Mouse (Mus musculus) embryonic facial prominence, embryonic 13.5 days (tissue): ENCODE data around the gene Cenpf. TPM values are rescaled to one million over a fixed set of nuclear protein-coding genes. Genes with fewer than 3 reads are reported as not detected.

Experiments used
- ATAC-seq: fragments of 200-750 bp; cut with Nextera tagmentation; 2 replicates; pipeline ENCODE4 v1.8.0; 2017; ENCODE audit warnings: low read depth; ENCODE audit not compliant: insufficient number of reproducible peaks, insufficient read depth, low FRiP score, low TSS enrichment
- H3K27ac ChIP-seq: fragments of 300-500 bp; sonication (generic); 2 replicates; pipeline ENCODE4 v1.5.1; 2015; ENCODE audit warnings: moderate library complexity, mild to moderate bottlenecking, inconsistent platforms
- H3K27me3 ChIP-seq: fragments of 300-500 bp; sonication (generic); 2 replicates; pipeline ENCODE4 v1.6.1; 2015; ENCODE audit warnings: mild to moderate bottlenecking, inconsistent platforms
- H3K36me3 ChIP-seq: fragments of 300-500 bp; sonication (generic); 2 replicates; pipeline ENCODE4 v1.6.1; 2015; ENCODE audit warnings: mild to moderate bottlenecking, inconsistent platforms
- H3K4me1 ChIP-seq: fragments of 300-500 bp; sonication (generic); 2 replicates; pipeline ENCODE4 v1.6.1; 2015; ENCODE audit warnings: inconsistent platforms
- H3K4me2 ChIP-seq: fragments of 300-500 bp; sonication (generic); 2 replicates; pipeline ENCODE4 v1.6.1; 2015; ENCODE audit warnings: moderate library complexity, mild to moderate bottlenecking, inconsistent platforms
- H3K4me3 ChIP-seq: fragments of 300-500 bp; sonication (generic); 2 replicates; pipeline ENCODE4 v1.5.1; 2015; ENCODE audit warnings: mild to moderate bottlenecking, inconsistent platforms
- H3K9ac ChIP-seq: fragments of 300-500 bp; sonication (generic); 2 replicates; pipeline ENCODE4 v1.6.1; 2015; ENCODE audit warnings: mild to moderate bottlenecking, inconsistent platforms
- H3K9me3 ChIP-seq: fragments of 300-500 bp; sonication (generic); 2 replicates; pipeline ENCODE4 v1.6.1; 2016; ENCODE audit warnings: inconsistent platforms
- WGBS: fragments of 180-500 bp; shearing (Covaris S2); methylation state at CpG from one replicate; pipeline ENCODE4 v1.1.7; 2015; ENCODE audit warnings: mixed read lengths; 5-methylcytosine and 5-hydroxymethylcytosine counted together
- polyA plus RNA-seq: library from polyadenylated mRNA; unstranded; fragments of >200 nt; fragmentation: Nextera tagmentation; extraction: Ambion mirVana; gene quantifications from 2 replicates; pipeline ENCODE4 v1.2.1, GENCODE M21; 2015

Cenpf gene
- polyA plus RNA-seq, 1 experiment from 2014 or later, result 103 TPM

DNA sequence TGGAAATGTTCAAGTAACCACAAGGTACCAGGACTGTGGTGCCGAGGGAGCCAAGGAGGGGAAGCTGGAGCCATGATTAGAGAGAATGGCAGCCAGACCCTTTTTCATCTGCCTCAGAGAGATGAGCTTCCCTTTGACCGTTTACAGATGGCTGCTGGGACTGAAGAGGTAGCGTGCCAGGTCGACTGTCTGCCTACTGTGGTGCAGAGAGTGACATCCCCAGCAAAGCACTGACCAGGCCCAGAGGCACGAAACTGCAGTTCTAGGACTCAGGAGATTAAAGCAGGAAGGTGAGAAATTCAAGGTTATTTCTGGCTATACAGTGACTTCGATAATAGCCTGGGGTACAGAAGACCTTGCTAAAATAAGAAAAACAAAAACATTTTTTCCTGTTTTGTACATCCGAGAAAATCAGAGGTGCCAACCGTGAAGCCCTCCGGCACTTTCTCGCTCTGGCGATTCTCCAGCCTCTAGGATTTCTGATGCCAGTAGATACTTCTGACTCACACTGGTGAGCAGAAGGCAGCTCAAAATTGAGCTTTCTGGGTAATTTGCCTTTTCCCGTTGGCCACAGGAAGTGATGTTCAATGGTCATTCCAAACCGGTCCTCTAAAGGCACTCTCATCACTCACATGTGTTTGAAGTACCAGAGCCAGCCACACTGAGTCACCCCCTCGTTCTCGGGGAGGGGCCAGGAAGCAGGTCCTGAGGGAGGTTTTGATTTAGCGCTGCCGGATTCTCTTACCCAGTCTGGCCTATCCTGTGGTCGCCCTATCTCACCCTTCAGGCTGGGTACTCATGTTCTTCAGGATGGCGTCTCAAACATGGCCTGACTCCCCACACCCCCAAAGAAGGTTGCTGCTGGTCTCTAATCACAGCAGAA, 28.3 kb upstream of the Cenpf start:
- Histone ChIP-seq H3K36me3 (no peaks in the 10 kb centered on the region), H3K27me3 (no peaks in the 10 kb centered on the region), H3K4me2 (no peak overlapping the region; the same call in 1 of the 2 replicates), H3K4me3 (no peak overlapping the region), H3K9ac (0 out of 2 replicates have a peak overlapping the region, but pooled peaks have one; percentile 36), H3K4me1 (peaks cover 14% of the 10 kb centered on the region), H3K27ac (peak overlapping the region; percentile 64; the same call in 1 of the 2 replicates), H3K9me3 (no peaks in the 10 kb centered on the region)
- 34% methylated on average over 19 of the region's 19 CpGs for WGBS
- ATAC-seq, result no peak

DNA sequence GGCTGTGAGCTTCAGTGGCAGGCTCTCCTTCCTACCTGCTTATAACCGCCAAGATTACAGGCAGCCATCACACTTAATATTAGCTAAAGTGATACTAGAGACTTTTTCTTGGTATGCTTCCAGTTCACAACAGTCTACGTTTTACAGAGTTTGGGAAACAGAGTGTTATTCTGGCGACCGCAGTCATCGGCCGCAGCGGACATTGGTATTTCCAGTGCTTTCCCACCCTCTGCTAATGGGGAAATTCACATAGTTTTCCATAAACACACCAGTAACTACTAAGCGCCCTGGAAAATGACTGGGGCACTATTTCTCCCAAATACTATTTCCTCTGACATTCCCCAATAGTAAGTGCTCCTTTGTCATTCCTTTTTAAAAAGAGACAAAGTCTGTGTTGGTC, 21.1 kb upstream of the Cenpf start:
- Histone ChIP-seq H3K9me3 (no peaks in the 10 kb centered on the region), H3K4me1 (peaks cover 40% of the 10 kb centered on the region), H3K4me3 (no peak overlapping the region), H3K36me3 (no peaks in the 10 kb centered on the region), H3K9ac (no peak overlapping the region), H3K27ac (no peak overlapping the region; the same call in 1 of the 2 replicates), H3K4me2 (no peak overlapping the region), H3K27me3 (no peaks in the 10 kb centered on the region)
- no peak for ATAC-seq
- WGBS, result 78% methylated on average over 8 of the region's 8 CpGs

DNA sequence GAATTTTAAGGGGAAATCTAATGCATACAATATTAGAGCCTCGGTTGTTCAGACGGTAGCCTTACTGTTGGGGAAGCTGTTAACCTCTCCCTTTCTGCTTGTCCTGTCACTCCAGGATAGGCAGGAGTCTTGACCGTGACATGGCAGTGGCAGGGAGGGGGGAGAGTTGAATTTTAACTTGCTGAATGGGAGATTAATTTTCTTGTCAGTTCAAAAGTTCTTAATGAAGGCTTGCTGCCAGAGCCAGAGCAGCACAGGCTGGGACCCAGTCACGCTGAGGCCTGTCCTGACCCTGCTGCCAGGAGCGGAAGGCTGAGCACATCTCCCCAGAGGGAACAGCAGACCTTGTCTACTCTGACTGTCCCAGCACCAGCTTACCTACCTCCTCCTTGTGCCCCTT, 19.5 kb upstream of the Cenpf start:
- Histone ChIP-seq H3K9me3 (no peaks in the 10 kb centered on the region), H3K27ac (peak overlapping the region; percentile 68), H3K27me3 (no peaks in the 10 kb centered on the region), H3K4me2 (no peak overlapping the region), H3K4me1 (peaks cover 50% of the 10 kb centered on the region), H3K9ac (no peak overlapping the region), H3K4me3 (no peak overlapping the region), H3K36me3 (no peaks in the 10 kb centered on the region)
- 15% methylated on average over 5 of the region's 5 CpGs for whole genome bisulfite sequencing
- ATAC-seq, result no peak

DNA sequence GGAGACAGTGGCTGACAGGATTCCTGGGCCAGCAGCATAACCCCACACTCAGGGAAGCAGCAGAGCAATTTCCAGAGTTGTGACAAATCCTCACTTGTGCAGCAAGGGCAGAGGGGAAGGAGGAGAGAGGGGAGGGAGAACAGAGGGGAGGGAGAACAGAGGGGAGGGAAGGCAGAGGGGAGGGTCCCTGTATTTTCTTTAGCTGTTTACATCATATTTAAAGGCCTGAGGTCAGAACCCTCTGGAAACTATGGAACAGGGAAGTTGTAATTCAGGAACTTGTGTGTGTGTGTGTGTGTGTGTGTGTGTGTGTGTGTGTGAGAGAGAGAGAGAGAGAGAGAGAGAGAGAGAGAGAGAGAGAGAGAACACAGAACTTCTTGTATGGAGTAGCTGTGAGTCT, 19.1 kb upstream of the Cenpf start:
- no peaks in the 10 kb centered on the region for H3K27me3 ChIP-seq
- peak overlapping the region; percentile 68 for H3K27ac ChIP-seq
- H3K36me3 ChIP-seq, result no peaks in the 10 kb centered on the region

DNA sequence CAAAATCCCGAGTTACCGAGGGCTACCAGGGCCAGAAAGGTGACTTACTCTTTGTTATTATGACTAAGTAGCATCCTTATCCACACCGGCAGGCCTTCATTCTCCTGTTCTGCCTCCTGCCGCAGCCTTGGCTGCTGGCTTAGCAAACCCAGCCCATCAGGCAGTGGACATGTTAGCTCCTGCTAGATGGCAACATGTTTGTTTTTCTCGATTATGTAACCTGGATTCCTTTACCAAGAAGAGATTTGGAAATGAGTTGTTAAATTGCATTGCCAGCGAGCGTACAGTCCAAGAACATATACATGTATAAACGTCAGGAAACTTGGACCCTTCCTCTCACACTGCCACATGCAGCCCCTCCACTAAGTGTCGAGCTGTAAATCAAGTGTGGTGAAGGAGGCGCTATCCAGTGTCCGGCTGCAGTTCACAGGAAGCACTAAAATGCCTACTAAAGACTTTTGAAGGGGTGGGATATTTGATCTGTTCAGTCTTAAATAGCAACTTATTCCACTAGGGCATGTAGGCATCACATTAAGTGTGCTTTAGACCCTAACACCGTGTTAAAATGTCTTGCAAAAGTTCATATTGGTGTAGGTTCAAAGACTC, 18.3 kb upstream of the Cenpf start:
- H3K9me3 ChIP-seq, result no peaks in the 10 kb centered on the region
- H3K4me2 ChIP-seq, result no peak overlapping the region
- H3K9ac ChIP-seq, result no peak overlapping the region
- no peaks in the 10 kb centered on the region for H3K27me3 ChIP-seq
- no peak overlapping the region for H3K4me3 ChIP-seq
- peaks cover 56% of the 10 kb centered on the region for H3K4me1 ChIP-seq
- no peaks in the 10 kb centered on the region for H3K36me3 ChIP-seq
- ATAC-seq, result no peak
- peak overlapping the region; percentile 68 for H3K27ac ChIP-seq
- 67% methylated on average over 12 of the region's 12 CpGs for WGBS

More for the DNA sequence above, 19.1 kb upstream of the Cenpf start:
- Histone ChIP-seq H3K9ac (no peak overlapping the region), H3K4me3 (no peak overlapping the region), H3K4me1 (peaks cover 52% of the 10 kb centered on the region), H3K4me2 (no peak overlapping the region), H3K9me3 (no peaks in the 10 kb centered on the region)
- ATAC-seq, result no peak

DNA sequence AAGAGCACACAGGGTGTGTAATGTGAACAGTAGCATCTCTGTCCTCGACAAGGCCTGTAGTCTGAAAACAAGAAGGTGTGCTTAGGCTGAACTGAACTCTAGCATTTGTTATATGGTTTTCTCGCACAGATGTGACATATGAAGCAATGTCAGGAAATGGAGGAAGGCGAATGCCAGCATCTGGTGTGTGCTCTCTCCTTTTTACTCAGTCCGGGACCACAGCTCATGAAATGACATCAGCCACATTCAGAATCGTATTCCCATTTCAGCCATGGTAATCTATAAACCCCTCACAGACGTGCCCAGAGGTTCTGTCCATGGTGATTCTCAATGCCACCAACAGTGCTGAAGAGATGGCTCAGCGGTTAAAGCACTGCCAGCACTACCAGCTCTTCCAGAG, 15.7 kb upstream of the Cenpf start:
- Histone ChIP-seq H3K9me3 (no peaks in the 10 kb centered on the region), H3K4me2 (no peak overlapping the region), H3K9ac (no peak overlapping the region), H3K4me1 (peaks cover 42% of the 10 kb centered on the region), H3K27ac (no peak overlapping the region), H3K36me3 (no peaks in the 10 kb centered on the region), H3K27me3 (no peaks in the 10 kb centered on the region), H3K4me3 (no peak overlapping the region)
- no peak for ATAC-seq
- WGBS, result 63% methylated on average over 7 of the region's 7 CpGs

DNA sequence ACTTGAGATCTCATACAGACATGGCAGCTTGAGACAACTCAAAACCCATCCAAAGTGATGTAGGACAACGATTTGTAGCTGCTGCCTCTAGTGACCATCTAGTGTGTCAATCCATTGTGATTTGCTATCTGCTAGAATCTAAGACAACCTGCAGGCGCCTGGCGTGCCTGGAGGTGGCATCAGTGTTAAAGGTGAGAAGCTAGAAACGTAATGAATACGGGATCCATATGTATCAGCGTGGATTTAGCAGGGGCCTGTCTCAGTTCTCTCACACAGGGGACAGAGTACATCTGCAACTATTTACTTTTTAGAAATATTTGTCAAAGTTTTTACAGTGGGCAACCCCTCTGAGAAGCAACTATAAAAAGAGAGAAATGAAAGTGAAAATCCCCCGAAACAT, 15.3 kb upstream of the Cenpf start:
- Histone ChIP-seq H3K36me3 (no peaks in the 10 kb centered on the region), H3K9ac (no peak overlapping the region), H3K4me1 (peaks cover 43% of the 10 kb centered on the region), H3K27me3 (no peaks in the 10 kb centered on the region), H3K4me2 (no peak overlapping the region), H3K27ac (no peak overlapping the region), H3K9me3 (no peaks in the 10 kb centered on the region), H3K4me3 (no peak overlapping the region)
- 29% methylated on average over 7 of the region's 7 CpGs for WGBS
- ATAC-seq, result no peak

DNA sequence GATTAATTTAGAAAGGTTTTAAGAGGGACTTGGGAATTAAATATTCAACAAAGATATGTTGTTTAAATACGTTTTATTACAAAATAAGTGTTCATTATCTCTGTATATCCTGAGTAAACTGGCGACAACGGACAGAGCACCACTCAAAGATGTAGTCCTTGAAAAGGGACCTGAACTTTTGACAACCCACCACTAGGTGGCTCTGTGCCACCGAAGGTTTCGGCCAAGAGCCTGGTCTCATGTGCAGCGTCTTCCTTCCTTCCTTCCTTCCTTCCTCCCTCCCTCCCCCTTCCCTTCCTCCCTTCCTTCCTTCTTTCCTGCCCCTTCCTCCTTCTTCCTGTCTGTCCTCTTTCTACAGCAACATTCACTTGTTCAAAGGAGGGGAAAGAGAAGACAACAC, 13.1 kb upstream of the Cenpf start:
- WGBS, result under 1% methylated on average over 6 of the region's 6 CpGs
- Histone ChIP-seq H3K9ac (no peak overlapping the region), H3K9me3 (no peaks in the 10 kb centered on the region), H3K27me3 (no peaks in the 10 kb centered on the region), H3K36me3 (no peaks in the 10 kb centered on the region), H3K4me2 (no peak overlapping the region), H3K27ac (no peak overlapping the region), H3K4me1 (peaks cover 22% of the 10 kb centered on the region), H3K4me3 (no peak overlapping the region)
- no peak for ATAC-seq

DNA sequence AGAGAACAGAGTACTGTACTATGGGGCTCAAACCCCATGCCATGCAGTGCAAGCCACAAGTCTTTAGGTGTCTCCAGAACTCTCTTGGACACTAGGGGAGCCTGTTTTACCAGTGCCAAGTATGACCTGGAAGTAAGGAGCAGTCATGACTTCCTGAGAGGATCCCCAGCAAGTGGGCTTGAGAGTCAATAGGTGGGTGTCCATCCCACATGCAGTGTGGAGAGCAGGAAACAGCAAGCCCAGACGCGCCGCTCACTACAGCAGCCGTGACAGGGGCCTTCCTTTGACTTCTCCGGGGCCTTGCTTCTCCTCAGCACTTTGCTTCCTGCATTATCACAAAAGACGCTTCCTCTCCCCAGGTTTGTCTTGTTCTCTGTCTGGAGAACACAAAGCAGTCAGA, 12.3 kb upstream of the Cenpf start:
- ATAC-seq, result no peak
- Histone ChIP-seq H3K4me2 (no peak overlapping the region), H3K27ac (no peak overlapping the region), H3K9me3 (no peaks in the 10 kb centered on the region), H3K27me3 (no peaks in the 10 kb centered on the region), H3K4me1 (peaks cover 18% of the 10 kb centered on the region), H3K9ac (0 out of 2 replicates have a peak overlapping the region, but pooled peaks have one; percentile 27), H3K36me3 (no peaks in the 10 kb centered on the region), H3K4me3 (no peak overlapping the region)
- 72% methylated on average over 6 of the region's 6 CpGs for WGBS

DNA sequence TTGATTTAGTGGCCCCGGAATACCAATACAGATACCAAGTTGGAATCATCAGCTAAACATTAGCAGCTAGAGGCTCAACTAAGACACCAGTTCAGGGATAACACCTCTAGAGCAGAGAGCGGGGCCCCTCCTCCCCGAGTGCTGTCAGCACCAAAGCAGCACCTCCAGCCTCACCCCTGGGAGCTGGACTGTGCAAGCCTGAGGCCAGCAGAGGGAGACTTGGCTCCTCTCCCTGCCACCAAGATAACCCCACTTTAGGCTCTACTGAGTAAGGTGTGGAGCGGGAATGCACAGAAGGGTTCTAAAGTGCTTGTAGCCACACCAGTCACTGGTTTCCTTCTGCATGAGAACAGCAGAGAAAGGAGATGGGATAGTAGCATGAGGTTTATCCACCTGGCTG, 10.5 kb upstream of the Cenpf start:
- 80% methylated on average over 4 of the region's 4 CpGs for WGBS
- Histone ChIP-seq H3K9me3 (no peaks in the 10 kb centered on the region), H3K36me3 (no peaks in the 10 kb centered on the region), H3K27ac (no peak overlapping the region), H3K4me1 (peaks cover 13% of the 10 kb centered on the region), H3K4me2 (no peak overlapping the region), H3K4me3 (no peak overlapping the region), H3K27me3 (no peaks in the 10 kb centered on the region), H3K9ac (no peak overlapping the region)
- no peak for ATAC-seq

DNA sequence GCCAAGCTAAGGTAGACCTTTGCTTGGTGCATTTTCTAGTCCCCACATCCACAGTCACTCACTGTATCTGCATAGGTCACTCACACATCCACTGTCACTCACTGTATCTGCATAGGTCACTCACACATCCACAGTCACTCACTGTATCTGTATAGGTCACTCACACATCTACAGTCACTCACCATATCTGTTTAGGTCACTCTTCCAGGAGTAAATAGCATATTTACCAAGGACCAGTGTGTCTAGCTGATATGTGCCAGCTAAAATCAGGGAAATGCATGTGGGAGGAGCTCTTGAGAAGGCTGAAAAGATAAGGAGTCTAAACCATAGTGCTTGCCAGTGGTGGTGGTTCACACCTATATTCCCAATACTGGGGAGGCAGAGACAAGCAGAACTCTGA, 7.4 kb upstream of the Cenpf start:
- no peak overlapping the region for H3K4me3 ChIP-seq
- no peaks in the 10 kb centered on the region for H3K9me3 ChIP-seq
- H3K9ac ChIP-seq, result no peak overlapping the region
- no peak overlapping the region for H3K4me2 ChIP-seq
- H3K27me3 ChIP-seq, result no peaks in the 10 kb centered on the region
- H3K36me3 ChIP-seq, result no peaks in the 10 kb centered on the region
- no peak overlapping the region for H3K27ac ChIP-seq
- H3K4me1 ChIP-seq, result 0 out of 2 replicates have a peak, but pooled peaks cover 3% of the 10 kb centered on the region
- ATAC-seq, result no peak

DNA sequence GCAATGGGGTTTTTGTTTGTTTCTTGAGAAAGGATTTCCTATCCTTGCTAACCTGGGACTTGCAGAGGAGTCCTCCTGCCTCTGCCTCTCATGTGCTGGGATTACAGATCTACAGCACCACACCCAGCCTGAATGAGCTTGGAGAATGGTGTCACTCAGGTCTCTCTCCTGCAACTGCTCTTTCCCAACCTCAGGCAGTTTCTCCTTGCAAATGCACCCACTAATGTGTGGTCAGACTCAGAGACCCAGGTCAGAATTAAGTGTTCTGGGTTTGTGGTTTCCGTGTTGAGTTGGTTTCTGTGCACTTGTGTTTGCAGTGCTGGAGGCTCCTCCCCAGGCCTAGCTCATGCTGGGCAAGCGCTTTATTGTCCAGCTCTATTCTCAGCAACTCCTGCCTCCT, 6.5 kb upstream of the Cenpf start:
- Histone ChIP-seq H3K9me3 (no peaks in the 10 kb centered on the region), H3K27ac (no peak overlapping the region), H3K4me2 (no peak overlapping the region), H3K36me3 (no peaks in the 10 kb centered on the region), H3K27me3 (no peaks in the 10 kb centered on the region), H3K9ac (no peak overlapping the region), H3K4me3 (no peak overlapping the region), H3K4me1 (peaks cover 7% of the 10 kb centered on the region)
- WGBS, result 89% methylated on average over 2 of the region's 2 CpGs
- no peak for ATAC-seq
